Mouse (Mus musculus): ENCODE results near the gene Arhgap18.

- TF ChIP-seq EP300 (IDR thresholded peaks at IDR 0.05; ENCODE audit: low read depth), result no peak
- peak; percentile 71 for TF ChIP-seq CTCF (IDR thresholded peaks at IDR 0.05; ENCODE audit: low read depth)
Measured at GRCm38 (mm10) chr10:26711068-26711467, 42.2 kb upstream of the Arhgap18 start.
